Mouse (Mus musculus) cerebellum, adult 9-11 months (tissue): Measurements from ENCODE around the gene Snrpd3.
A peak's percentile ranks its signal among the peaks of the same experiment; 100 is the strongest.
"Not testable (repeated sequence)": the region's sequence is repeated elsewhere in the genome, so short reads cannot be mapped to it uniquely, and the experiment has no call there.

Source experiments
- DNase-seq: peaks from one replicate; pipeline ENCODE4 v3.0.0; 2022

Snrpd3 gene

DNA sequence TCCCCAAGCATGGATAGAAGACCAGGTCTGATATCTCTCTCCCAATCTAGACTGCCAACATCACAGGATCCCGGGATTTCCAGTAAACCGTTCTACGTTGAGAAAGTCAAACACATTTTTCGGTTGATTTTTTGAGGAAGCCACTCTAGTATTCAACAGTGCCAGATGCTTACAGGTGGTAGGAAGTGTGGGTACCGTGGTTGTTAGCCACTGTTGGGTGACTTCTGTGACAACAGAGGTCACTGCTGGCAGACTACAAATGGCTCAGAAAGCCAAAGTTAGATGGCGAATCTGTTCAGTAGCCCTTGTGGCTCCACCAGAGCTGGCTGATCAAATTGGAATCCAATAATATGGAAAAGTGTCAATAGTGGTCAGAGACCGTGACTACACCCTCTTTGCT is 13.7 kb upstream of the Snrpd3 start:
- DNase-seq = no peak

DNA sequence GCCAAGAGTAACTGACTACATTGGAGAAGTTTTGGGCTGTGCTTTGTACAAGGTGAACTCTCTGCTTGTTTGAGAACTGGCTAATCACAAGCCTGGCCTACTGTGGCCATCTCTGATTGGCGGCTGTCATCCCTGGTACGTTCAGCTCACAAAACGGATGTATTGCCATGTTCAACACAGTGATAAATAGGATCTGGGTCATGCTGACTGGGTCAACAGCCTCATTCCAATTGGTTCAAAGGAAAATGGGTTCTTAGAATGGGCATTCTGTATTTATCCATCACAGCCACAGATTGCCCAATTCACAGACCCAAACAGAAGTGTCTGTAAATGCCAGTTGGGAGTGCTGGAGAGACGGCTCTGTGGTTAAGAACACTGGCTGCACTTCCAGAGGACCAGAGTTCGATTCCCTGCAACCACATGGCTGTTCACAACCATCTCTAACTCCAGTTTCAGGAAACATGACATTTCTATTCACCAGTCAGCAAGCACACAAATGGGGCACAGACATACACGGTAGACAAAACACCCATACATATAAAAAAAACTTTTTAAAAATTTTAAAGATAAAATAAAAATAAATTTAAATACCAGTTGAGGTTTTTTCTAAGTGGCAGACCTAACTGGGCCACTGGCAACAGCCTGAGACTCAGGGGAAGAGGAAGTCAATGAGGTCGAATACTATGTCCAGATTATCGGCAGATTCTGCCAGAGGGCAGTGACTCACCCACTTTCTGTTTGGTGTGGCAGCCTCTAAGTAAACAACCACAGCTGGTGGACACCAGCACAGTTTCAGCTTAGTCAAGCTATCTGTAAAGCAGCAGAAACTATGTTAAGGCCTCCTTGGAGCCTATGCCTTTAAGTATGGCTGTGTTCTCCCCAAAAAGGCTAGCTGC is 12.9 kb upstream of the Snrpd3 start:
- no peak for DNase-seq

GRCm38 (mm10) chr10:75505130-75505495 is 12.2 kb upstream of the Snrpd3 start:
- DNase-seq = no peak

- not testable (repeated sequence) for DNase-seq
Observed at GRCm38 (mm10) chr10:75505928-75506327, 11.4 kb upstream of the Snrpd3 start.

DNA sequence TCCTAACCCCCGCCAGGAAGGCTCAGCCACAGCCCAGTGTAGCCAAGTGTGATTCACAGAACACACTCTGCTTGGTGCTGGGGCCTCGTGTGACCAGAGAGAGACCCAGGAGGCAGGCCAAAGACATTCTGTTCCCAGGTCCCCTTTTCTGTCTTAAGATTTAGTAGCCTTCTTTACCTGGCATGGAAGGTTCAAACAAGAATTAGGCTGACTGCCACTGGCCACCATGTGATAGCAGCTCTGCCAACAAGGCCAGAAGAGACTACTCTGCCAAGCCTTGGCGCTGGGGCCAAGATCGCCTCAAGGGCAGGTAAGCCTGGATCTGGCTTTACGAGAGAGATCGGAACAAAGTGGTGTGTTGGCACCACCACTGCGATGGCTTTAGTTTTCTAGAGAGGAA is 6.9 kb upstream of the Snrpd3 start:
- peak; percentile 80 for DNase-seq

- DNase-seq = peak; percentile 34
Observed at GRCm38 (mm10) chr10:75511060-75511459, 6.3 kb upstream of the Snrpd3 start.

DNA sequence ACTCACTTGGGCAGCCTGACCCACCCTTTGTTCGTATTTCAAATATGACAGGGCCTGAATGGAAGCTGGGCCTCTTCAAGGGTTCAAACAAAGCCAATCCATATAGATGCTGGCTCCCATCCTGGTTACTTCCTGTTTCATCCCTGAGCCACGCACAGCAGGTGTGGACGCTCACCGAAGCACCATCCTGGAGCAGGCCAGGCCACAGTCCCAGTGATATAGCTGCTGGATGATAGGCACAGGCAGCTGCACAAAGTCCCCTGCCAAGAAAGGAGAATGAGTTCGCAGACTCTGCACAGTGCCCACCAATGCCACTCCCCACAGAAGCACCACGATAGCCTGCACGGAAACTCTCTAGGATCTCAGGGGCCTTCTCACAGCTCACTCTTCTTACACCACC is 5.5 kb upstream of the Snrpd3 start:
- no peak for DNase-seq

GRCm38 (mm10) chr10:75512796-75513195 is 4.6 kb upstream of the Snrpd3 start:
- no peak for DNase-seq

- DNase-seq = no peak
Observed at GRCm38 (mm10) chr10:75513306-75514067, 3.9 kb upstream of the Snrpd3 start.

DNA sequence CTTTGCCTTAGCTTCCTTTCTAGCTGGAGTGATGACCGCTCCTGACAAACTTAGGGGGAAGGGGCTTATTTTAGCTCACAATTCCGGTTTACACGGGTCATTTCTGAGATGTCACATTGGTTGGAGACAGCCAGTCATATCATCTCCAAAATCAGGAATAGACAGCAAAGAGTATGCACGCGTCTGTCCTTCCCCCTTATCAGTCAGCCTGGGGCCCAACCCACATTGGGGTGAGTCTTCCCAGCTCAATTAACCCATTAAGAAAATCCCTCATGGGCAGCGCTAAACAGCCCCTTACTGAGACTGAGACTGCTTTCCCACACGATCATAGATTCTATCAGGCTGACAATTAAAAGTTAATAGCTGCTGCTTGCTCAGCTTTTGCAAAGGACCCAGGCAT is 3.0 kb upstream of the Snrpd3 start:
- DNase-seq = no peak

DNA sequence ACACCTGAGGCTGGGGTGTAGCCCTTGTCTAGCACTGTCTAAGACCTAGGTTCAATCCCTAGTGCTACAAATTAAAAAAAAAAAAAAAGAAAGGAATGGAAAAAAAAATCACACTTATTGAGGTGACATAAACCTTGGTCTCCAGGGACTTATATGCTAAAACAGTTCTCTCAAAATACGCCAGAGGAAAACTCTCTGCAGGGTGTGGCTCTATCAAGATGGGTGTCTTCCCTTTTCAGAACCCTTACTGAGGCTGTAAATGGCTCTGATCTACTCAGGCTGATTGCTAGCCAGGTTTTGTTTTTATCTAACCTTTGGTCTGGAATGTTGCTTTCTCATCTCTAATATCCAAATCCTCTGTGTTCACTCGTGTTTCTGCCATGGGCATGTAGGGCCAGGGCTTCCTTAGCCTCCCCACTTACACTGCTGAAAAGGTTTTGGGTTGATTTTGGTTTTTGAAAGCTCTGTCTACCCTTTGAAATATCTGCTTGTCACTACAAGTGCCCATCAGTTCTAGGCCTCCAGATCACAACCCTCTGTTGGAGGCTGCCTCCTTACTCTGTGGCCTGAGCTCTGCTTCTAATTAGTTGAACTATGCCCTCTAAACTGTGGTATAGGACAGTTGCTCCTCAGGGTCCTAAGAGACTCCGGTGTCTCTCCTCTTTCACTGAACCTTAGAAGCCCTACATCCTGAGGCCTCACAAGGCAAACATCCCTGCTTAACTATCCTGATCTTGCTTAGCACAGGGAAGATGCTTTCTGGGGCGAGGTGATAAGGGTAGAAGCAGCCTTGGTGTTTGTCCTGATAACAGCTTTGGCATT is 1.9 kb upstream of the Snrpd3 start:
- no peak for DNase-seq

DNA sequence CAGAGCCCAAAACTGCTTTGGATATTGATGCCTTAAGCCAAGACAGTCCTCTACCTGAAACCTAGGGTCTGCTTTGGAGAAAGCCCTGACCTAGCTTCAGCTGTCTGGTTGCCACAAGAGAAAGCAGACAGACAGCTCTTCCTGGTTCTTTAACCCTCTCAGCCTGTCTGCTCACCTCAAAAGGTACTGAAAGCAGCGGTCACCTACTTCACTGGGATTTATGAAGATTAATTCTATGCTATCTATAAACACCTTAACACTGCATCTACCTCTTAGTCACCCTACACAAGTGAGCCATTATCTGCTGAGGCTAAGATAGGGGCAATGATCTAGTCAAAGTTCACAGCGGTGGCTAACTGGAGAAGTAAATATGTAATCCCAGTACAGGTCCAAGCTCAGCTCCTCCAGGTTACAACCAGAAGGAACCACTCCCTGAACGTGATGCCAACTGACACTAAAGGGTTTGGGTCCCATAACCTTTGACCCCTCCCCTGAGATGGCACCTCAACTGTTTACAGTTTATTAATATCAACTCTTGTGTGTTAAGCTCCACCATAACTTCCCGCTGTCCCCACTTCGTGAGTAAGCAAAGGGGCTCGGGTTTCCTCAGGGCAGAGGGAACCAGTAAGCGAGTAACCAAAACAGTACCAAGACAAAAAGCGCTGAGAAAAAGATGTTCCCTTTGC is 1.2 kb upstream of the Snrpd3 start:
- DNase-seq = peak; percentile 54

DNA sequence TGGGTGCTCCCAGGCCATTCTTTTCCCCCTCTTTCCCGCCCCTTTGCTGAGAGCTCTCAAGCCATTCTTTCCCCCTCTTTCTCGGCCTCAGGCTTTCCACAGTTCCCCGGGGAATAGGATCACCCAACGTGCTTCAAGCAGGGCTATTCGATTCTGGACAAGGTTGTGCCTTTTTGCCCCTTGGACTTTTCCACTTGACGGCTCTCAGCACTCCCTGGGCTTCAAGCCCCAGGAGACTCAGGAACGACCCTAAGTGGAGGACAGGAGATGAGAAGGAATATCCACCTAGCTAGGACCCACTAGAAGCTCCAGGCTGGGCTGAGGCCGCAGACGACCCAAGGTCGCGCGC is 653 bp upstream of the Snrpd3 start:
- DNase-seq = no peak

- DNase-seq = peak; percentile 98
Observed at GRCm38 (mm10) chr10:75517758-75518143, 400 bp downstream of the Snrpd3 start, which contains the start of gene Gucd1. Gucd1 (minus strand) TSS chr10:75517972.

DNA sequence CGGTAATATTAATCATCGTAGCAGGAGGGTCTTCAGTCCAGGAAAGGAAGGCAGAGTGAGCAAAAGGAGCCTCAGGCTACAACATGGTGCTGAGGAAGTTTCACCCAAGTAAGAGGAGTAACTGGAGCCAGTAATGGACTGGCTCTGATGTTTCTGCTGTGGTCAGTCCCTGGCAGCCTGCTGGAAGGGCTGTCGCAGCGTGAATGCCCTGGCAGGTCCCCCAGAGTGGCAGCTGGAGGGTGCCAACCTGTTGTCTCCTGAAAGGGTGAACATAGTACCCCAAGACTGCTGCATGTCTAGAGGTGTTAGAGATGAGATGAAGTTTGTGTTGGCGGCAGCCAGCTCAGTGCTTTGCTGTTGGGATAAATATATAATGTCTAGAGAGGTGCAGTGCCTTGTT is 3.2 kb downstream of the Snrpd3 start:
- DNase-seq = no peak

- DNase-seq = no peak
Observed at GRCm38 (mm10) chr10:75521643-75522042, 4.3 kb downstream of the Snrpd3 start.

DNA sequence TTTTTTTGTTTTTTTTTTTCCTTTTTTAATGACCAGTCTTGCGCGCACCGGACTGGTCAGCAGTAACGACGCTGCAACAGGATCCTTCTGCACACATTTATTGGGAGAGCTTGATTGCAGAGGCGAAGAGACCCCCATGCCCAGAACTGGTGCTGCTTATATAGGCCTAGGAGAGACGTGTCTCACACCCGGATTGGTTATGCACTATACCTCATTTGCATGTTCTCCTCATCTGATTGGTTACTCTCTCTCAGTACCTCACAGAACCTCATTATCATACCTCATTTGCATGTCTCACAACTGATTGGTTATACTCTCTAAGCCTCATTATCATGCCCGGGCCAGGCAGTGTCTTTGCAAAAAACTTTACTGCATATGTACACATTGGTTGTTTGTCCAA is 8.1 kb downstream of the Snrpd3 start:
- DNase-seq = not testable (repeated sequence)

GRCm38 (mm10) chr10:75530322-75530721 is 13.0 kb downstream of the Snrpd3 start:
- DNase-seq = no peak

GRCm38 (mm10) chr10:75531532-75532090 is 14.3 kb downstream of the Snrpd3 start:
- no peak for DNase-seq

DNA sequence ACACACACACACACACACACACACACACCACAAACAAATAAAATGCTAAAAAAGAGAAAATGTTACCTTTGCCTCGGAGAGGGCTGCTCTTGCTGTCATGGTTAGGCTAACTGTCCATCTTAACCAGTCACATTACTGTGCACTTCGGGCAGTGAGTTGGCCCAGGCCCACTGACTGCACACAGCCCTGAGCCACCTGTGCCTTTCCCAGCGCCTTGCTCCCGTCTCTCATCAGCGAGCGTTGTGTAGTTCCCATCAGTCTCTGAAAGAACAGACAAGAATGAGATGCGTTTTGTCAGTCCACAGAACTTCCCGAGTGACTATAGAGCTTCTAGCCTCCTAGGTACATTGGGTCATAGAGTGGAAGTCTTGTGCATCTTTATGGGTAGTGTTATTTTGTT is 16.9 kb downstream of the Snrpd3 start:
- DNase-seq = no peak

- peak; percentile 15 for DNase-seq
Observed at GRCm38 (mm10) chr10:75534934-75535333, 17.6 kb downstream of the Snrpd3 start.

DNA sequence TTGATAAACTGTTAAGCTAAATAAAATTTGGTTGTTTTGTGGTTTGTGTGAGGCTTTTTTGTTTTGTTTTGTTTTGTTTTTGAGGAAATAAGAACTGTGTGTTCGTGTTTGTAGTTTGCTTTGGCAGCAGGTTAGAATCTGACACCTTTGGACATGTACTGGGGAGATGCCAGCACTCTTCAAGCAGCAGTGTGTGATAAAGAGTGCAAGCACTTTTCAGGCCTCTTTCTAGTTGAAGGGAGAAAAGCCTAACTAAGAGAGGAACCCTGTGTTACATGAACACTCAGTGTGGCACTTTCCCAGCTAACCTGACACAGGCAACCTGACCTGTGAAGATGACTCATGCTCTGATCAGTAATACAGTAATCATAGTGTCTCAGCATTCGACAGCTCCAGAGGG is 18.1 kb downstream of the Snrpd3 start:
- DNase-seq = no peak
